Mouse (Mus musculus) cerebellum, adult 11-12 months (tissue): ENCODE measurements around the gene Crtc1.
A peak's percentile ranks its signal among the peaks of the same experiment; 100 is the strongest.

Experiments
- DNase-seq: peaks from one replicate; pipeline ENCODE4 v3.0.0; 2022

Crtc1 gene

DNA sequence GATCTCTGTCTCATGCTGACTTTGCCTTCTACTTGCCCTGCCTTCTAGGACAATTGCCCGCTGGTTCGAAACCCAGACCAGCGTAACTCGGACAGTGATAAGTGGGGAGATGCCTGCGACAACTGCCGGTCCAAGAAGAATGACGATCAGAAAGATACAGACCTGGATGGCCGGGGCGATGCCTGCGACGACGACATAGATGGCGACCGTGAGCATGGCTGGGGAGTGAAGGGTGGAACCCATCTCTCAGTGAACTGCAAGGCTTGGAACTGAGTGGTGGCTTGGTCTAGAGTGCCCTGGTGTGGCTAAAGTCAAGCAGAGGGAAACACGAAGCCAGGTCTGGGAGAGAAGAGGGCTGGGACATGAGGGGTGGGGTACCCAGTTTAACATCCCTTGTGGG, 62.3 kb downstream of the Crtc1 start:
- peak; percentile 18 for DNase-seq

DNA sequence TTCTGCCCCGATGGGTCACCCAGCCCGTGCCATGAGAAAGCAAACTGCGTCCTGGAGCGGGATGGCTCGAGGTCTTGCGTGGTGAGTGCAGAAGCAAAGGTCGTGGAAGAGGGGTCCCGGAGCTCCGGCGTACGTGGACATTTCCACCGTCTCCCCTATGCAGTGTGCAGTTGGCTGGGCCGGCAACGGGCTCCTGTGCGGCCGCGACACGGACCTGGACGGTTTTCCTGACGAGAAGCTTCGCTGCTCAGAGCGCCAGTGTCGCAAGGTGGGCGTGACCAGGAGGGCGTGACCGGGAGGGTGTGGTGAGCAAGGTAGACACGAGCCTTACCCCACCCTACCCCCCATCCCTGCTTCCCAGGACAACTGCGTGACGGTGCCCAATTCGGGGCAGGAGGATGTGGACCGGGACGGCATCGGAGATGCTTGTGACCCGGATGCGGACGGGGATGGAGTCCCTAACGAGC, 63.1 kb downstream of the Crtc1 start:
- peak; percentile 51 for DNase-seq

DNA sequence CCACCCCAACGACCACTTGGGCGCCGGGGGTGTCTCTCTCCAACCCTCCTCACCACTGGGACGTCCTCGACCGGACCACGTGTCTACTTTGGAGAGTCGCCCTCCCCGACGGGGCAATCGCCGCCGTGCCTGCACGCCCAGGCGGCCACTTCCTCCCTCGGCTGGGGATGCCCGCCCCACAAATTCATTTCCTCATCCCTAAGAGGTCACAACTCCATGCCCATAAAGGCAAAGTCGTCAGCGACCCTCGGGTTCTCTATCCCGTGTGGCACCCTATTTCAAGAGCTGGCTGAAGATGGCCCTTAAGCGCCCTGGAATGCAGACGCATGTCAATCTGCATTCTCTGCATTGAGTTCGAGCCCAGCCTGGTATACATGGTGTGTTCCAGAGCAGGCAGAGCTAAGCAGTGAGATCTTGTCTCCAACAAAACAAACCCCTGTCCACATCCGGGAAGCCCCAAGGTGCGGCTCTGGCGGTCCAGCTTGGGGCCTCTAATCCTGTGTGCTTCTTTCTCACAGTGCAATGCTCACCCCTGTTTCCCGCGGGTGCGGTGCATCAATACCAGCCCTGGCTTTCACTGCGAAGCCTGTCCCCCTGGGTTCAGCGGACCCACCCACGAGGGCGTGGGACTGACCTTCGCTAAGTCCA, 64.0 kb downstream of the Crtc1 start:
- no peak for DNase-seq

DNA sequence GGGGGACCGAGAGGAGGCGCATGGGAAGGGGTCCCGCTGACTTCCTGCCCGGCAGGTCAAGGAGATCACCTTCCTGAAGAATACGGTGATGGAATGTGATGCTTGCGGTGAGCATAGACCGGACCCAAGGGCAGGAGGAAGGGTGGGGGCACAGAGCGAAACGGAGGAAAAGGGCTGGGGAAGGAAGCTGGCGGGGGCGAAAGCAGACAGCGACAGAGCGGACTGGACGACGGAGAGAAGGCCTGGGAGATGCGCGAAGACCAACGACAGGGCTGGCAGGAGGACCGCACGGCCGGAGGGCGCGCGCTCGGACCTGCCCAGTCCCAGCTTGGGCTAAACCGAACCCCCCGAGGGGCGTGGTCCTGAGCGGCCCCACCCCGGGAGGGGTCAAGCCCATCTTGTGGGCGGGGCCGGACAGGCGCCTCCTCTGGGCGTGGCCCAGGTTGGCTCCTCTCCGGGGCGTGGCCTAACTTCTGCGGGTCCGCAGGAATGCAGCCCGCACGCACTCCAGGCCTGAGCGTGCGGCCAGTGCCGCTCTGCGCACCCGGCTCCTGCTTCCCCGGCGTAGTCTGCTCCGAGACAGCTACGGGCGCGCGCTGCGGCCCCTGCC, 65.0 kb downstream of the Crtc1 start:
- peak; percentile 94 for DNase-seq

DNA sequence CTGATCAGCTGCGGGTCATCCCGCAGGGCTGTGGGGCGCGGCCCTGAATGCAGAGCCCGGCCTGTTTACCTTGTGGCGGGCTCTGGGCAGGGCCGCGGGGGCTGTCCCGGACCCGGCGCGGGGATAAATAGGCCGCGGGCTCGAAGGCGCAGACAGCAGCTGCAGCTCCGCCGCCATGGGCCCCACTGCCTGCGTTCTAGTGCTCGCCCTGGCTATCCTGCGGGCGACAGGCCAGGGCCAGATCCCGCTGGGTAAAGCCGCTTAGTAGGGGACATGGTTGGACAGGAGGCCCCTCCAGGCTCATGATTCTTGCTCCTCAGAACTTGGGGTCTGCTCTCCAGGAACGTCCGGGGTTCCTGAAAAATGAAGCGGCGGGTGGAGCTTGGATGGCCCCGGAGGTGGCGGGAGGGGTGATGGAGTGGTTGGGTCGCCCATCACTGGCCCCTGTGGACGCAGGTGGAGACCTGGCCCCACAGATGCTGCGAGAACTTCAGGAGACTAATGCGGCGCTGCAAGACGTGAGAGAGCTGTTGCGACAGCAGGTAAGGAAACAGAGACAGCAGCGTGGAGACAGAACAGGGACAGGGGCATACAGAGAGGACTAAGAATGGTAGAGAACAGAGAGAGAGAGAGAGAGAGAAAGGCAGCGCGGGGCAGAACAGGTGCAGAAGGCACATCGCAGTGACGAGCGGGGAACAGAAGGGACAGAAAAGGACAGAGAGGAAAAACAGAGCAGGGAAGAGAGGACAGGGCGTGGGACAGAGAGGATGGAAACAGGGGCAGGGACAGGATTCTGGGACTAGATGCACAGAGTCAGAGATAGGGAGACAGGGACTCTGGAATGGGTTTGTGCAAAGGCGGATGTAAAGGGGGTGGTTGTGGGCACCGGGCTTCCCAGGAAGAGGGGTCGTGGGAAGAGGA, 65.7 kb downstream of the Crtc1 start, which contains the start of gene Comp:
Gene Comp, plus strand, starts transcription at position 162 of the 921 bp plus-strand sequence.
- peak; percentile 57 for DNase-seq

DNA sequence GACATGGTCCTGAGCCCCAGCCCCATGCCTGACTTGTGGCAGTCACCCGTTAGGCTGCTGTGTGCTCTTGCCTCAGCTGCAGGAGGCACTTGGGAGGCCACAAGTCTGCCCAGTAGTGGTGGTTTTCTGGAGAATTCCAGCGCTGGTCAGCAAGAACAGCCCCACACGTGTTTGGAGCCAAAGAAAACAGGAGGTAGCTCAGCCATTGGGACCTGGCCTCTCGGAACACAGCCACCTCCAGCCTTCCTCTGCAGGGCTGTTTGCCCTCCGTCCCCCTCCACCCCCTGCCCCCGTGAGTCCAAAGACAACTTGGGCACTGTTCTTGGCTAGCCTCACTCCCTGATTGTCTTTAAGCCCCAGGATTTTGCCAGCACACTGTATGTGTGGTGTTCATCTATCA, 67.4 kb downstream of the Crtc1 start:
- DNase-seq = peak; percentile 18

DNA sequence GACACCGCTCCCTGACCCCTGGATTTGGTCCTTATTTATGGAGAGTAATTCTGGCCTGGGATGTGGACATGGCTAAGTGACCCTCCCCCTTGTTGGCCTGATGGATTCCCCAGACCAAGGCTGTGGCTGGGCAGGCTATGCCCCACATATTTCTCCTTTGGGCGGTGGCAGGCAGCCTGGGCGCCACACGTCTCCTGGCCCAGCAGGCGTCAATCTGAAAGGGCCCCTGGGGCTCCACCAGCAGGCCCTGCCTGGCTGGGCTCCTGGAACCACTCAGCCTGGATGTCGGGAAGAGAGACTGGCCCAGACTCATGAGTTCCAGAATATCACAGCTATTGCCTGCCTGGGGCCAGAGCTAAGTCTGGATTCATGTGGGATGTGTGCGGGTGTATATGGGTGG, 68.9 kb downstream of the Crtc1 start:
- DNase-seq = peak; percentile 22

DNA sequence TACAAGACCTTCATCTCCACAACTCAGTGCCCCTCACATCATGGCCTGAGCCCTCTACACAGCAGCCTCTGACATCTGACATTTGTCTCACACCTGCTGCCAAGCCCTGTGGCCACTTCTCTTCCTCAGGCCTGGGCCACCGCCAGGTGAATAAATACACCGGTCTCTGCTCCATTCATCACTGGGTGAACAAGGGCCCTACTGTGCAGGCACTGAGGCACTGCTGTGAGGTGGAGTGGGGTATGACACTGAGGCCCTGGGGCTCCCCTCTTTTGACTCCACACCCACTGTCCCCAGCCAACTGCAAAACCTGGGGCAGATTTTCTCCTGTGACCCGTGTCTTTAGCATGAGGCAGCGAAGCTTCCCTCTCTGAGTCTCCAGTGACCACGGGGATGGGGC, 72.8 kb downstream of the Crtc1 start:
- DNase-seq = no peak

DNA sequence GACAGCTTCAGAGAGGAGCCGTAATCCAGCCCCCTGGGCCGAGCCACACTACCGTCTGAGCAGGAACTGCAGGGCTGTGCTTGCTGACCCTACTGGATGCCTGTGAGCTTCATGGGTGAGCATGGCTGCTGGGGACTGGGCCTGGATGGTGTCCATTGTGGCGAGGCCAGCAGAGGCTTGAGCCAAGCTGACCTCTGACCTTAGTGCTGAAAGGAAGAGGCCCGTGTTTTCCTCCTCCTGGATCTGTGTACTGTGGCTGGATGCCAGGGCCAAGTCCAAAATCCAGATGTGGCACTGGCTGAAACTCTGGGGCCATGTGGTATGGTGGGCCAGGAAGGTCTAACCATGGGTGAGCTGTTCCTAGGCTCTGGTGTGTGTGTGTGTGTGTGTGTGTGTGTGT, 75.3 kb downstream of the Crtc1 start:
- no peak for DNase-seq

DNA sequence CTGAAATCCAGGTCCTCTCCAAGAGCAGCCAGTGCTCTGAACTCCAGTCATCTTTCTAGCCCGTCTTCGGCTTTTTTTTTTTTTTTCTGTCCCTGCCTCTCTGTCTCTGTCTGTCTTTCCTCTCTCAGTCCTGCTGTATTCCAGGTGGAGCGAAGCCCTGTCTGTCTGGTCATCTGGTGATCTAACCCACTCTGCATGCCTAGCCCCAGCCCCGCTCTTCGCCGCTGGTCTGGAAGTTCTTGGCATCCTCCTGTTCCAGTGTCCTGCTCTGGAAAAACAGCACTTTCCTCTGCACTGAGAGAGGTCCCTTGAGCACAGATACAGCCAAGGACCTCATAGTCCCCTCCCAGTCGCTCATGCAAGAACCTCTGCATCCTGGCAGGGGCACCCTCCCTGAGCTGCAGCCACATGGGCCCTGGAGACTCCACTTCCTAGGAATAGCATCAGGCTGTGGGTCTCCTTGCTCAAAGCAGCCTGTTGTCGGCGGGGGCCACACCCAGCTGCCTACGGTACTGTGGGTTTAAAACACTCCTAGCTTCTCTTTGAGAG, 77.8 kb downstream of the Crtc1 start:
- no peak for DNase-seq

DNA sequence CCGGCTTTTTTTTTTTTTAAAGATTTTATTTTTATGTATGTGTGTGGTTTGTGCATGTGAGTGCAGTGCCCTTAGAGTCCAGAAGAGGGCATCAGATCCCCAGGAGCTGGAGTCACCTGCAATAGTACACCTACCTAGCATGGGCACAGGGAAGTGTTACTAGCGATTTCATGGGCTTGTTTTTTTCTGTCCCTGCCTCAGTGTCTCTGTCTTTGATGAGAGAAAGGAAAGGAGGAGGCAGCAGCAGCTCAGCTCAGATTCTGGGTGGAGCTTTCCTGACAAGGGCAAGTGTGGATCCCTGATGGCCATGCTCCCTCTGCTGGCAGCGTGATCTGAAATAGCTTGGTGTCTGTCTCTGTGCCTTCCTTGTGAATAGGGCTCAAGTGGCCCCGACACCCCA, 78.6 kb downstream of the Crtc1 start:
- DNase-seq = no peak

DNA sequence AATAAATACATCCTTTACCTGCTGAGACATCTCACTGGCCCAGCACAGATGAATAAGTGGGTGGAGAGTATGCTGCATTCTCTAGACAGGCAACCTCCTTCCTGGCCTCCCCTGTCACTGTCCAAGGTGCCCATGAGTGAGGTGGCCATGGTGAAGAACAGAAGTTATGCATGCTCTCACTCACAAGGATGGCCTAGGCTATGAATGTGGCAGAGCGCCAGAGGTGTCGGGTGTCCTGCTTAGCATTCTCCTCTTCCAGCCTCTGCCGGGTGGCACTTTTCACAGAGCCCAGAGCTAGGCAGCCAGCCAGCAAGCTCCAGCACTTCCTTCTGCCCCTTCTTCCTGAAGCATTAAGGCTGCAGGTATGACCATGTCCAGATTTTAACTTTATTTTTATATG, 80.0 kb downstream of the Crtc1 start:
- peak; percentile 22 for DNase-seq

DNA sequence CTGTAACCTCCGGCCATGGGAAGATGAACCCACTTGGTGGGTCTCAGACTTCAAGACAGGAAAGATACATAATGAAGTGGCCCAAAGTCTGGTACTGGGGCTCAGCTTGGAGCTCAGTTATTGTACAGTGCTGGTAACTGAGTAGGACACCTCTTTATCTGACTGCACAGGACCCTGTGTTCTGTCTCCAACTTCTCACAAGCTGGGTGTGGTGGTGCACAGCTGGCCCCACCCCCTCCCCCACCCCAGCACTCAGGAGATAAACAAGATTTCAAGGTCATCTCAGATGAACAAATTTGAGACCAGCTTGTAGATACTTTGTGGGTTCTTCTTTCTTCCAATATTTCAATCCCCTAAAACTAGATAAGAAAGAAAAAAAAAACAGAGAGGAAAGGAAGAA, 83.3 kb downstream of the Crtc1 start:
- DNase-seq = no peak

DNA sequence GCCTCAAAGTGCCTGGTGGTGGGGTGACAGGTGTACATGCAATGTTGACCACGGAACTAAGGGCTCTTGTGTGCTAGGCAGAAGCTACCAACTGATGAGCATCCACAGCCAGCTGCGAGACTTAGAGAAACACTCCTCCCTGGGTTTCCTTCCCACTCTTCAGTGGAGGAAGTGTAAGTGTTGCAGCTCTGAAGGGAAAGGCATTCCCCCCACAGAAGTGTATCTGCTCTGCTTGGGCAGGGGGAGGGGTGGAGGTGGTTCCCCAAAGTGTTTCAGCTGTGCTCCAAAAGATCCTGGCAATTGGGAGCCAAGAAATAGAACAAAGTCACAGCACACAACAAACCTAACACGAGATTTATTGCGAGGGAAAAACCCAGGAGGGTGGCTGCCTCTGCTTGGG, 85.4 kb downstream of the Crtc1 start:
- DNase-seq = peak; percentile 26

DNA sequence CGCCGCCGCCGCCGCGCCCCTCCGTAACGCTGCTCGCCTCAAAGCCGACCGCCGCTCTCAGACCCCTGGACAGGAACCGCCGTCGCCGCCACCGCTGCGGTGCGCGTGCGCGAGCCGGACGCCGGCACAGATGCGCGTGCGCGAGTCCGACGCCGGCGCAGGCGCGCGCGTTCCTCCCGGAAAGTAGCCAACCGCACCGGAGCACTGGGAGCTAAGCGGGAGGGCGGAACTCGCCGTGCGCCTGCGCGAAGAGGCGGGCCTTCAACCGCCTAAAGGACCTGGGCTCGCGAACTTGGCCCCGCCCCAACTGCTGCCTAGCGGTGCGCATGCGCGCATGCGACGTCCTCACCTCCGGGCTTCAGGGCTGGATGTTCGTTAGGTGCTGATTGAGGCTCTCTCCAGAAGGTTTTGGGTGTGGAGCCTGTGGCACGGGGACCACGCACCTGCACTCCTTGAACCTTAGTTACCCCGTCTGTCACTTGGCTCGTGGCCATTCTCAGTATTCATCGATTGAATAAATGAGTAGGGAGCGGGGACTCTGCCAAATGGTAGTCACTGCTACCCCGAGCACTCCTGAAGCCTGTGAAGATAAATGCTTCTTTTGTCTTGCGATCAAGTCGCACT, 86.1 kb downstream of the Crtc1 start, which contains the start of gene Upf1:
Gene Upf1, minus strand, starts transcription at position 85 of the 624 bp plus-strand sequence.
- peak; percentile 100 for DNase-seq

DNA sequence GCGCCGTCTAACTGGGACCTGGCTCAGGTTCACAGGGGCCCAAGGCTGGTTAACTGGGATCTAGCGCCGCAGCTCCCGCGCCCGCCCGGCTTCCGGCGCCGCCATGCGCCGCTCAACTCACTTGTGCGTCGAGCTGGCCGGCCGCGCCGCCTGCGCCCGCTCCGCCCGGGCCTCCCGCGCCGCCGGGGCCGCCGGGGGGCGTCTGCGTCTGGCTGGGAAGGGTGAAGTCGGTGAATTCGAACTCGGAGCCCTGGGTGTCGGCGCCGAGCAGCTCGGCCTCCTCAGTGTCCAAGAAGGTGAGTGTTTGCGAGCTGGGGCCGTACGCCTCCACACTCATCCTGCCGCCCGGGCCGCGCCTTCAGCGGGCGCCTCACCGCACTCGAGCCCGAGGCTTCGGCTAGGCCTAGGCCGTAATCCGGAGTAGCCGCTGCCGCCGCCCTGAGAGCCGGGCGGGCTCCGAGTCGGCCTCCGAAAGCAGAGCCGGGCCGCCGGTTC, 86.7 kb downstream of the Crtc1 start:
- peak; percentile 65 for DNase-seq

DNA sequence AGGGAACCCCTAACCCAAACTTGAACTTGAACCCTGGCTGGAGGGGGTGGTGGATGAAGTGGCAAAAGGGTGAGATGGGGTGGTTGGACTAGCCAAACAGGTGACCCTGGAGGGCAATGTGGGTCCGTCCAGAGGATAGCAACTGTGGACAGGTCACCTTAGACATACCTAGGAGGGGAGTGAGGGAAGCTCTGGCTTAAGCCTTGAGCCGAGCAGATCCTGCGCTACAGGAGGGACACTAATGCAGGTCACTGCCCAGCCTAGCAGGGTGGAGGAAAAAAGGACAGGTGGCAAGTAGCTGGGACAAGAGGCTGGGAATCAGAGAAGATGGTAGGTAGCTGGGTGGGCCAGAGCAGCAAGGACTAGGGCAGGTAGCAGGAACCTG, 87.4 kb downstream of the Crtc1 start:
- DNase-seq = no peak

DNA sequence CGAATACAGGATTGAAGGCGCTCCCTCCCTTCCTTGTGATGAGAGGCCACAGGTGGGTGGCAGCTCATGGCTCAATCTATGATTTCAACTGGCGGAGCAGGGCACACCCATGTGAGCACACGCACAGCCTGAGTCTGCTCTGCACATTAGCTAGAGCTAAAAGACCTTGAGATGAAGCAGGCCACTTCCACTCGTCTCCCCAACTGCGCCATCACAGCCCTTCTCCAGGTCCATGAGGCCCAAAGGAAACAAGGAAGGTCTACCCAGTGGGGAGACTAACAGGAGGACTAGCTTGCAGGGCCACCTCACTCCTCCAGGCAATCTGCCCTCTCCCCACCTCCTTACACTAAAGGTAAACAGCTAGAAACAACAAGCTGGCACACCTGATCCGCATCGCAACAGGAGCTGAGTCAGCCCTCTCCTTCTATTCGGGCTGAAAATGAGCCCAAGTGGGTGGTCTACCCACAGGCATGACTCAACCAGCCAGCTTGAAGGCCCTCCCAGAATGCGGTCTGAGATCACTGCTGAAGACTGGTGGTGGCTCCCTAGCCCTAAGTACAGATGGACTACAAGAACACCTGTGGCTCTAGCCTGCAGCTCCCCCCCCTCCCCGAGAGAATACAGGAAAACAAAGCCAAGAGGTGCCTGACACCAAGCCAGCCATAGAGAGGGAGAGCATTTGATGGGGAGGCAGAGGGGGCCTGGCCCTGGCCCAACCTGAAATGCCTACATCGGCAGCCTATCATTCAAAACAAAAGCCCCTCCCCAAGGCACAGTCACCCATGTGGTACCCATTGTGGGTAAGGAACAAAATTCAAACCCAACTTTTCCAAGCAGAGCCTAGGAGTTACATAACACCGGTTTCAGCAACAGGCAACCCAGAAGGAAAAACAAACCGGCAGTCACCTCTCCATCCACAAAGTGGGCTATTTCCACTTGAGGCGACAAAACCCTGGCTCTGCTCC, 88.1 kb downstream of the Crtc1 start:
- peak; percentile 71 for DNase-seq

DNA sequence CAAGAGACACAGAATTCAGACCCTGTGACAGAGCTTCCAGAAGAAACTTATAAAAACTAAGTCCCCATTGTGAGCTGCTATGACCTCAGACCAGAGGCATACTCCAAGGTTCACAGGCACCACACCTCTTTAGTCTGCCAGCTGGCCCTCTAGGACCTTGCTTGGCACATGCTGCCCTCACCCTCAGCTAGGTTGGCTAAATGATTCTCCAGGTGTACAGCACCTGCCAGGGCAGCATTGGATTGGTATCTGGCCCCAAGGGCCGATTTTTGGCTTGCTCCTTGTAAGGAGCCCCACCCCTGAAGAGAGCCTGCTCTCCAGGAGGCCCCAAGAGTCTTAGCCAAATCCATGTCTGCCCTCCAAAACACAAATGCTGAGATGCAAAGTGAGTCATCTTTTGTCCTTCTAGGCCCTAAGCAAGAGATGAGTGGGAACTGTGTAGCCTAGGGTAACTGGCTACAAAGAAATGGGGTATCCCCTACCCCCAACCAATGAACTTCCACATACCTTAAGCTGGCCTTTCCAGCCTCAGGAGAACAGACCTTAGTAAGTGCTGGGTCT, 91.4 kb downstream of the Crtc1 start:
- peak; percentile 46 for DNase-seq

DNA sequence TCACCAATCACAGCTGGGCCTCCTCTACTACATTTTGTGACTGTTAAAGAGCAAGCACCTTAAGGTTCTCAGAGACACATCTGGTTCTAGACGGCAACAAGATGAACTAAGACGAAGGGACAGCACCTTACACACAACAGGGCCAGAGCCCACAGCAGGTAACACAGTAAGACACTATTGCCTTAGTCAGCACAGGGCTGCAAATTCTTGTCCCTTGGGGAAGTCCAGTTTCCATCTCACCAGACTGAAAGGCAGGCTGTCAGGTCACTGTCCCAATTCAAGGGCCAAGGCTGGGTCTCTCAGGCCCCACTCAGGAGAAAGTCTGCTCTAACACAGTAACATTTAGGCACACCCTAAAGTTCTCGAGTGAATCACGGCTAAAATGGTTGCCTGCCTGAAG, 91.9 kb downstream of the Crtc1 start:
- DNase-seq = no peak

DNA sequence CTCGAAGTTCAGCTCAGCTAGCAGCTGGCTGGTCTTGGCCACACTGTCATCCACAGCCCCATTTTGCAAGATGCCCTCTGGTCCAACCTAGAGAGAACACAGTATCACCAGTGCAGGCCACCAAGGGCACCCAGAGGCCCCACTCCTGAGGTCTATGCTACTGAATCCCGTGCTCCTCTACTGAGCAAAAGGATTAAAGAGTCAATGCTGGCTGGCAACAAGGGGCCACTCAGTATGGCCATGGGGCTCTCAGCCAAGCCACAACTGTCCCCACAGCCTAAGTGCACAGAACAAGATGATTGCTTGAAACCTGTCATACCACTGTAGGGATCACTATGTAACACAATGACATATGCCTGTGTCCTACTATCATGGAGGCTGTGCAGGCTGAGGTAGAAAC, 95.1 kb downstream of the Crtc1 start:
- DNase-seq = no peak
